Mouse (Mus musculus): ENCODE data around the gene Rtp2. TPM values are rescaled to one million over a fixed set of nuclear protein-coding genes. Genes with fewer than 3 reads are reported as not detected.
"Not testable (repeated sequence)": the region's sequence is repeated elsewhere in the genome, so short reads cannot be mapped to it uniquely, and the experiment has no call there.

Gene Rtp2
- polyA plus RNA-seq, 1 experiment from 2014 or later = not detected

GRCm38 (mm10) chr16:23922906-23923305, 9.3 kb downstream of the Rtp2 start:
- Histone ChIP-seq H3K4me3 (ENCODE audit: low read length) (no peak overlapping the region), H3K9me3 (ENCODE audit: control insufficient read depth, low read length) (no peaks in the 10 kb centered on the region), H3K27me3 (ENCODE audit: control insufficient read depth, insufficient read depth, low read depth, low read length) (no peaks in the 10 kb centered on the region), H3K4me1 (replicated peaks; ENCODE audit: control insufficient read depth, insufficient read depth, low read length) (no peaks in the 10 kb centered on the region), H3K27ac (ENCODE audit: low read length) (no peak overlapping the region), H3K36me3 (ENCODE audit: control insufficient read depth, insufficient read depth, low read length) (no peaks in the 10 kb centered on the region), H3K9ac (ENCODE audit: low read length) (no peak overlapping the region), H3K4me2 (ENCODE audit: low read depth, low read length) (no peak overlapping the region)
- no peak for ATAC-seq (ENCODE audit: low read depth)
- WGBS = 83% methylated on average over 1 of the region's 1 CpGs

DNA sequence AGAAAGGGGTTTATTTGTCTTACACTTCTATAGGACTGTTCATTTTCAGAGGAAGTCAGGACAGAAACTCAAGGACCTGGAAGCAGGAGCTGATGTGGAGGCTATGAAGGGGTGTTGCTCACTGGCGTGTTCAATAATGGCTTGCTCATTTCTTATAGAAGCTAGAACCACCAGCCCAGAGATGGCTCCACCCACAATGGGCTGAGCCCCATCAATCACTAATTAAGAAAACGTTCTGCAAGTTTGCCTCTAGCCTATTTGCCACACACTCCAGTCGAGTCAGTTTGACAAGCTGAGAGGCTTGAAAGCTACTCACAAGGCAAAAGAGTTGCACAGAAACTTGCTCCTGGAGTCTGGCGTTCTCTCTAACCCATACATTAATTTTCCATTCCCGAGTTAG, 10.5 kb downstream of the Rtp2 start:
- Histone ChIP-seq H3K4me2 (ENCODE audit: low read depth, low read length) (no peak overlapping the region), H3K4me1 (replicated peaks; ENCODE audit: control insufficient read depth, insufficient read depth, low read length) (no peaks in the 10 kb centered on the region), H3K36me3 (ENCODE audit: control insufficient read depth, insufficient read depth, low read length) (no peaks in the 10 kb centered on the region), H3K27ac (ENCODE audit: low read length) (no peak overlapping the region), H3K4me3 (ENCODE audit: low read length) (no peak overlapping the region), H3K9ac (ENCODE audit: low read length) (no peak overlapping the region), H3K27me3 (ENCODE audit: control insufficient read depth, insufficient read depth, low read depth, low read length) (no peaks in the 10 kb centered on the region; the same call in 1 of the 2 replicates), H3K9me3 (ENCODE audit: control insufficient read depth, low read length) (no peaks in the 10 kb centered on the region)
- WGBS = 58% methylated on average over 5 of the region's 5 CpGs
- no peak for ATAC-seq (ENCODE audit: low read depth)

- Histone ChIP-seq H3K4me3 (ENCODE audit: low read length) (no peak overlapping the region), H3K27me3 (ENCODE audit: control insufficient read depth, insufficient read depth, low read depth, low read length) (no peaks in the 10 kb centered on the region; the same call in 1 of the 2 replicates), H3K4me1 (replicated peaks; ENCODE audit: control insufficient read depth, insufficient read depth, low read length) (no peaks in the 10 kb centered on the region), H3K27ac (ENCODE audit: low read length) (no peak overlapping the region), H3K9me3 (ENCODE audit: control insufficient read depth, low read length) (no peaks in the 10 kb centered on the region), H3K9ac (ENCODE audit: low read length) (no peak overlapping the region), H3K4me2 (ENCODE audit: low read depth, low read length) (no peak overlapping the region), H3K36me3 (ENCODE audit: control insufficient read depth, insufficient read depth, low read length) (no peaks in the 10 kb centered on the region)
- 68% methylated on average over 2 of the region's 2 CpGs for WGBS
- no peak for ATAC-seq (ENCODE audit: low read depth)
Measured at GRCm38 (mm10) chr16:23919418-23919817, 12.8 kb downstream of the Rtp2 start.

DNA sequence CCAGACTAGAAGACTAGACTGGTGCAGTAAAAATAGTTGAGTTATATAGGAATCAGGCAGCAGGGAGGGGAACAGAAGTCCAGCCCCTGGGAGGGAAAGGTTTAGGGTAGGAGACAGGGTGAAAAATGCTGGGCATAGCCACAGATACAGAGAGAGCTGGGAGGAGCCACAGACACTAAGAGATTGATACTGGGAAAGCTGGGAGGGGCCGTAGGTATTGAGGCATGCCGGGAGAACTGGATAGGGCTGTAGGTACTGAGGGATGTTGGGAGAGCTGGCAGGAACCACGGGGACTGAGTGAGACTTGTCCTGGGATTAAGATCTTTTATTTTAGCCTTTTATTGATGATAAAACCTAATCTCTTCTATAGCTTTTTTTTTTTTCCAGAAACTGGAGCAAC, 18.8 kb downstream of the Rtp2 start:
- Histone ChIP-seq H3K9ac (ENCODE audit: low read length) (no peak overlapping the region), H3K9me3 (ENCODE audit: control insufficient read depth, low read length) (no peaks in the 10 kb centered on the region), H3K4me2 (ENCODE audit: low read depth, low read length) (peak overlapping the region; percentile 4), H3K27me3 (ENCODE audit: control insufficient read depth, insufficient read depth, low read depth, low read length) (no peaks in the 10 kb centered on the region; the same call in 1 of the 2 replicates), H3K4me1 (replicated peaks; ENCODE audit: control insufficient read depth, insufficient read depth, low read length) (no peaks in the 10 kb centered on the region; the same call in 1 of the 2 replicates), H3K4me3 (ENCODE audit: low read length) (no peak overlapping the region), H3K27ac (ENCODE audit: low read length) (no peak overlapping the region), H3K36me3 (ENCODE audit: control insufficient read depth, insufficient read depth, low read length) (no peaks in the 10 kb centered on the region)
- WGBS = 26% methylated on average over 3 of the region's 3 CpGs
- ATAC-seq (ENCODE audit: low read depth) = 0 out of 2 replicates have a peak, but pooled peaks have one; percentile 49

DNA sequence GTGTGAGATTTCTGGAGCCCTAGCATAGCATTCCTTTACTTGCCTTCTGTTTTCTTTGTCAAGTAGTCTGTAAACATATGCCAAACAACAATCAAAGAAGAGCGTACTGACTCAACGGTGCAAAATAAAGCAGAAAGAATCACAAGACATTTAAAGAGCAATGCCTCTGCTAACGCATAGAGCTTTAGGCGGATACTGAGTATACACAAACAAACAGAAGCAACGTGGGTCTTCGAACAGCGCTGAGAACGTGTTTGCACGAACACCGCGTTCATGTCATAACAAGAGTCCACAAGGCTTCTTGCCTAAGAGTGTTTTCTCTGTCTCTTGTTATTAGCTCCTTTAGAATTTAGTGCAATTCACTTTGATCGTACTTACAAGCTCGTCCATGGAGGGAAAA, 19.5 kb downstream of the Rtp2 start:
- no peak overlapping the region for H3K9ac ChIP-seq (ENCODE audit: low read length)
- ATAC-seq (ENCODE audit: low read depth) = no peak
- H3K27ac ChIP-seq (ENCODE audit: low read length) = no peak overlapping the region
- 24% methylated on average over 13 of the region's 13 CpGs for WGBS
- no peaks in the 10 kb centered on the region for H3K36me3 ChIP-seq (ENCODE audit: control insufficient read depth, insufficient read depth, low read length)
- H3K4me2 ChIP-seq (ENCODE audit: low read depth, low read length) = peak overlapping the region; percentile 4
- no peak overlapping the region for H3K4me3 ChIP-seq (ENCODE audit: low read length)
- H3K27me3 ChIP-seq (ENCODE audit: control insufficient read depth, insufficient read depth, low read depth, low read length) = no peaks in the 10 kb centered on the region; the same call in 1 of the 2 replicates
- no peaks in the 10 kb centered on the region for H3K9me3 ChIP-seq (ENCODE audit: control insufficient read depth, low read length)
- H3K4me1 ChIP-seq (replicated peaks; ENCODE audit: control insufficient read depth, insufficient read depth, low read length) = no peaks in the 10 kb centered on the region; the same call in 1 of the 2 replicates

DNA sequence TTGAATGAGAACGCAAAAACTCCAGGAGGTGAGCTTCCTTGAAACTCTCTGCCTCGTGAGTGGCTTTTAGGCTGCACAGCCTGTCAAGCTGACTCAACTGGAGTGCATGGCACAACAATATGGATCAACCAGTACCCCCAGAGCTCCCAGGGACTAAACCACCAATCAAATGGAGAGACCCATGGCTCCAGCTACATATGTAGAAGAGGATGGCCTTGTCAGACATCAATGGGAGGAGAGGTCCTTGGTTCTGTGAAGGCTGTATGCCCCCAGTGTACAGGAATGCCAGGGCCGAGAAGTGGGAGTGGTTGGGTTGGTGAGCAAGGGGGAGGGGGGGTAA, 23.2 kb downstream of the Rtp2 start:
- not testable (repeated sequence) for H3K4me3 ChIP-seq (ENCODE audit: low read length); H3K27ac ChIP-seq (ENCODE audit: low read length); H3K36me3 ChIP-seq (ENCODE audit: control insufficient read depth, insufficient read depth, low read length); H3K9ac ChIP-seq (ENCODE audit: low read length); H3K4me2 ChIP-seq (ENCODE audit: low read depth, low read length); ATAC-seq (ENCODE audit: low read depth); H3K27me3 ChIP-seq (ENCODE audit: control insufficient read depth, insufficient read depth, low read depth, low read length); H3K9me3 ChIP-seq (ENCODE audit: control insufficient read depth, low read length); H3K4me1 ChIP-seq (replicated peaks; ENCODE audit: control insufficient read depth, insufficient read depth, low read length)
- WGBS = 86% methylated on average over 3 of the region's 3 CpGs

DNA sequence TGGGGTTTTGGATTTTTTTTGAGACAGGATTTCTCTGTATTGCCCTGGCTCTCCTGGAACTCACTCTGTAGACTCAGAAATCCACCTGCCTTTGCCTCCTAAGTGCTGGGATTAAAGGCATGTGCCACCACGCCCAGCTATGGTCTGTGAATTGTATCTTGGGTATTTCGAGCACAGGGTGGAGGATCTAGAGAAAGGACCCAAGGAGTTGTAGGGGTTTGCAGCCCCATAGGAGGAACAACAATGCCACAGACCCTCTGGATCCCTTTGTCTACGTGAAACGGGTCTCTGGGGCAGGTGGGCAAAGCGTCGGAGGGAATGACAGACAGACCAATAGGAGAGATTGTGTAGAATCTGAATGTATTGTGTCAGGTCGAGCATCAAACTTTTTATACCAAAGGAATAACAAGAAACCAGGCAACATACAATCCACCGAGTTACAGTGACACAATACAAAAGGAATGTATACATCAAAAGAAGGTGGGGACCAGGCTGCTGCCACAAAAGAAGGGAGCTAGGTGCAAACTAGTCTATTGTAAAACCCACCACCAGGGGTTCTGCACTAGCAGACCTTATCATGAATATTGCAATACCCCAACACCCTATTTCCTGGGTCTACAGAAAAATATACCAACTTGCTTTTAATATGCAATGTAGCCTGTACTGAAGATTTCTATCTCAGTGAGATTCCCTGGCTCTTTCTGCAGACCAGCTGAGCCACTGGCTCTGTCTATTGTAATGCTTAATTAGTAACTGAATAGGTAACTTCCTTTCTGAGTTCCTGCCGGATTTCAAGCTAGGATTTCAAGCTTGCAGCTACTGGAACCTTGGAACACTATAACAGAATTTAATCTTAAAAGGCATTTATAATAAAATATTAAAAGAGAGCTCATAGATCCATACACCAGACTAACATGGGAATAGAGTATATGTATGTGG, 23.8 kb downstream of the Rtp2 start:
- ATAC-seq (ENCODE audit: low read depth); H3K36me3 ChIP-seq (ENCODE audit: control insufficient read depth, insufficient read depth, low read length); H3K27ac ChIP-seq (ENCODE audit: low read length); H3K4me1 ChIP-seq (replicated peaks; ENCODE audit: control insufficient read depth, insufficient read depth, low read length); H3K4me2 ChIP-seq (ENCODE audit: low read depth, low read length); H3K27me3 ChIP-seq (ENCODE audit: control insufficient read depth, insufficient read depth, low read depth, low read length); H3K4me3 ChIP-seq (ENCODE audit: low read length); H3K9ac ChIP-seq (ENCODE audit: low read length); H3K9me3 ChIP-seq (ENCODE audit: control insufficient read depth, low read length): not testable (repeated sequence)
- 78% methylated on average over 9 of the region's 9 CpGs for WGBS

GRCm38 (mm10) chr16:23906586-23906985, 25.6 kb downstream of the Rtp2 start:
- not testable (repeated sequence) for H3K9ac ChIP-seq (ENCODE audit: low read length); H3K9me3 ChIP-seq (ENCODE audit: control insufficient read depth, low read length); H3K4me1 ChIP-seq (replicated peaks; ENCODE audit: control insufficient read depth, insufficient read depth, low read length); H3K36me3 ChIP-seq (ENCODE audit: control insufficient read depth, insufficient read depth, low read length); H3K27me3 ChIP-seq (ENCODE audit: control insufficient read depth, insufficient read depth, low read depth, low read length); H3K4me3 ChIP-seq (ENCODE audit: low read length); ATAC-seq (ENCODE audit: low read depth); H3K27ac ChIP-seq (ENCODE audit: low read length); H3K4me2 ChIP-seq (ENCODE audit: low read depth, low read length)
- 80% methylated on average over 3 of the region's 3 CpGs for WGBS

- no peaks in the 10 kb centered on the region for H3K9me3 ChIP-seq (ENCODE audit: control insufficient read depth, low read length)
- no peak overlapping the region for H3K4me3 ChIP-seq (ENCODE audit: low read length)
- no peak overlapping the region for H3K27ac ChIP-seq (ENCODE audit: low read length)
- H3K27me3 ChIP-seq (ENCODE audit: control insufficient read depth, insufficient read depth, low read depth, low read length) = no peaks in the 10 kb centered on the region; the same call in 1 of the 2 replicates
- H3K4me2 ChIP-seq (ENCODE audit: low read depth, low read length) = no peak overlapping the region
- 81% methylated on average over 7 of the region's 7 CpGs for WGBS
- H3K9ac ChIP-seq (ENCODE audit: low read length) = no peak overlapping the region
- H3K36me3 ChIP-seq (ENCODE audit: control insufficient read depth, insufficient read depth, low read length) = no peaks in the 10 kb centered on the region
- peaks cover 6% of the 10 kb centered on the region; the same call in 1 of the 2 replicates for H3K4me1 ChIP-seq (replicated peaks; ENCODE audit: control insufficient read depth, insufficient read depth, low read length)
- ATAC-seq (ENCODE audit: low read depth) = no peak
Measured at GRCm38 (mm10) chr16:23901411-23901810, 30.8 kb downstream of the Rtp2 start.
